Mouse (Mus musculus) kidney, adult 9 months (tissue): ENCODE measurements at regions not wholly inside any gene's neighbourhood (a gene's known extent, or its start where the extent isn't known, plus 50 kb on each side); places are given as distances from the start of the nearest gene placed in this dataset.

Experiments used
- DNase-seq: peaks from one replicate; pipeline ENCODE4 v3.0.0; 2022

DNA sequence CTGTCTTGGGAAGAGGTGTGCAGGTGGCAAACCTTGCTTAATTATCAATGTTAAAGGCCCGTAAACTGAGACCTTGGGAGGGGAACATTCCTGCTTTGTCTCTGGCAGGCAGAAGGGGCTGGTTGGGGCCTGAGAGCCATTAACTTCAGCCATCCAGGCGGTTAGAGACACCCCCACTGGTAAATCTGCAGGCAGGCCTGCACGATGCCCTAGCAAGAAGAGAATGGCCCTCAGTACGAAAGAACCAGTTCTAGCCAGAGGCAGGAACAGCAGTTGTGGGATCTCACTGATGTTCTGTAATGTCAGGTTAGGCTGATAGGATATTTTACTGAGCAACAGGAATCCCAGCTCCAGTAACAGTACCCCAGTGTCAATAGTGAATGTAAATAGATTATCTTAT is 70.5 kb downstream of the Apip start:
- DNase-seq: no peak

DNA sequence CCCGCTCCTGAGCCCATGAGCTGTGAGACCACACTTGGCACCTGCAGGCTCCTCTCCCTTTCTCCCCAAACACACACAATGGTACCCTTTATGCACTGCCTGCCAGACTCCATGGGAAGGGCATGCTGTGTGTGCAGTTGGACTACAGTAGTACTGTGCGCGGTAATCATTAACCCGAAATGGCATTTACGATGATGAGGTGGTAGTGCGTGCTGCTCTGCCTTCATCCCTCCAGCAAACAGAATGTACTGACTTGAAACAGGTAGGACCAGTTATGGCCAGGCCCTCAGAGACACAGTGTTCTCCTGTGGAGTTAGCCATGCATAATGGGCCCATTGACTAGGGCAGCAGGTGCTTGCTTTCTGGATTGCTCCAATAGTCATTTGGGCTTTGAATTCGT is 70.9 kb downstream of the Apip start:
- peak; percentile 90 for DNase-seq

DNA sequence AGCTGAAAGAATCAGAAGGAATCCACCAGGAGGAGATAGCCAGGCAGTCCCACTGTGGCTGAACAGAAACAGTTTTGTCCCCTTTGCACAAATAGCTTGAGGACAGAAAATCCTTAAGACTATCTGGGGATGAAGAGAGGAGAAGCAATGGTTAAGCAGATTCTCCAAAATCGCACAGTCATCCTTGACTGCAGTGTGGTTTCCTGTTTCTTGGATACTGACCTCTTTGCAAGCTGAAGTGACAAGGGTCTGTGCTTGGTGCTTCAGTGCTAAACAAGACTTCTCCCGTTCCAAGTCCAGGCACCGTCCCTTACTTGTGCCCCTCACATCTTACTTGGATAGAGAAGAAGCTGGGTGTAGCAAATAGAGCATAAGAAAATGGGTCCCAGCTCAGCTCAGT is 71.6 kb downstream of the Apip start:
- DNase-seq: no peak

DNA sequence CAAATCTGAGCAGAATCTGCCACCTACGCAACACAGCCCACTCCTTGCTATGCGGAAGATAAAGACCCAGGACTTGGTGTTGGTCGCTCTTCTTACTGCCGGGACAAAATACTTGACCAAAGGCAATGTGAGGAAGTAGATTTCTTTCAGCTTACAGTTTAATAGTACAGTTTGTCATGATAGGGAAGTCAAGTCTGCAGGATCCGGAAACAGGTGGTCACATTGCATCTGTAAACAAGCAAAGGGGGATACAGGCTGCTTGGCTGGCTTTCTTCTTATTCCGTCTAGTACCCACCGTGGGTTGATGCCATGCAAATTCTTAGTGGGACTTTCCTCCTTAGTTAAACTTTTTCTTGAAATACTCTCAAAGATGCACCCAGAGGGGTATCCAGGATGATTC is 72.7 kb downstream of the Apip start:
- DNase-seq: no peak

DNA sequence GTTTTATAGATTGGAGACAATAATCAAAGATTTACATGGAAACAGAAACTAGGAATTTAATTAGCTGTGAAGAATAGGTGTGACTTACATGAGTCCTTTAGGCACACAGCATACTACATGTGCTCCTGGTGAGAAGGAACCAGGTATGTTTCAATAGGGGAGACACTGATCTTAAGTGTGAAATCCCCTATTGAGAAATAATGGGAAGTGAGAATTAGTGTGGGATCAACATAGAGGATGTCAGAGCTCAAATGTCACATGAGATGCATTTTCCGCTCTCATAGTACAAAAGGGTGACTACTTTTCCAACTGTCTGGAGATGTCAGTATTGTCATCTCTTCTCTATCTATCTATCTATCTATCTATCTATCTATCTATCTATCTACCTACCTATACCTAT is 79.8 kb downstream of the Apip start:
- DNase-seq: no peak

DNA sequence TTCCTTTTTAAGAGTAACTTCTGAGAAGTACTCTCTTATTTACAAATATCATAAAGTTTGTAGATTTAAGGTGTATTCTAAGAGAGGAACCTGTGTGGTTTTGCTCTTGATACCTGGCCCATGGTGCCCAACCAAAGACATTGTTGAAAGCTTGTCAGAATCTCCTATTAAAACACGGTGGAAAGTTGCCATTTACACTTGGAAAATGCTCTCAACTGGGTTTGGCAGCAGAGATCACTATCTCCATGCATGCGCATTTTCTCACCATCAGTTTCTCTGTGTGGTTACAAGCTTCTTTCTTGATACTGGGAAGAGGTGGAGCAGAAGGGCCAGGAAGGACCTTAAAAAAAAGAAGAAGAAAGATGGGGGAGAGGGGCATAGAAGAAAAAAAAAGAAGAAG is 94.3 kb downstream of the Apip start:
- DNase-seq: no peak

DNA sequence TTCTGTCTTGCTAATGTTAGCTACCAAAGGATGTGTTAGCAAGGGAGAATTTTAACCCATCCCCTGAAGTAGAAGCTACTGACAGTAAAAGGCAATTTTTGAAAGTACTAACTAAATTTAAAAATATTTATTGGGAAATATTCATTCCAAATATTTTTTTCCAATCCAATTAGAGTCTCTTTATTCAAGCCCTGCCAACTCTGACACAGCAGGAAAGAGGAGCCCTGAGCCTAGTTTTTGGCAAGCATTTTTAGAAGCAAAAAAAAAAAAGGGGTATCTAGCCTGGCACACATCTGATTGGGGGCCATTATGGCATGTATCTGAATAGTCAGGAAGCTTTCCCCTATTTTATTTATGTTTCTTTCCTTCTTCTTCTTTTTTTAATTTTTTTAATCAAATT is 94.8 kb downstream of the Apip start:
- no peak for DNase-seq

DNA sequence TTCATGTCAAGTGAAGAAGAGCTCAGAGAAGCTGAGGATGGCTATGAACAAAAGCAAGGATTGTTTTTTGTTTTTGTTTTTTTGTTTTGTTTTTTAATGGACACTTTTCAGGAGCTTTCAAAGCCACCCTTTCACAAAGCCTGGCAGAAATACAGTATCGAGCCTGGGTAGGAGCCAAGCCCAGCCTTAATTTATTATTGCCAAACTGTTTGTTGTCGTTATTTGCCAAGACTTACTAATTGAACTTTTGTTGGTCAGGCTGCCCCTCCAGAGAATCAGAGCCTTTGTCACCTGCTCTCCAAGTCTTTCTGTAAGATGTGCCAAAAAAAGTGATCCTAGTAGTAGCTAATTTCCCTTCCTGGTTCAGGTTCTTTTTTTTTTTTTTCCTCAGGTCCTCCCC is 103.9 kb downstream of the Apip start:
- DNase-seq: no peak

DNA sequence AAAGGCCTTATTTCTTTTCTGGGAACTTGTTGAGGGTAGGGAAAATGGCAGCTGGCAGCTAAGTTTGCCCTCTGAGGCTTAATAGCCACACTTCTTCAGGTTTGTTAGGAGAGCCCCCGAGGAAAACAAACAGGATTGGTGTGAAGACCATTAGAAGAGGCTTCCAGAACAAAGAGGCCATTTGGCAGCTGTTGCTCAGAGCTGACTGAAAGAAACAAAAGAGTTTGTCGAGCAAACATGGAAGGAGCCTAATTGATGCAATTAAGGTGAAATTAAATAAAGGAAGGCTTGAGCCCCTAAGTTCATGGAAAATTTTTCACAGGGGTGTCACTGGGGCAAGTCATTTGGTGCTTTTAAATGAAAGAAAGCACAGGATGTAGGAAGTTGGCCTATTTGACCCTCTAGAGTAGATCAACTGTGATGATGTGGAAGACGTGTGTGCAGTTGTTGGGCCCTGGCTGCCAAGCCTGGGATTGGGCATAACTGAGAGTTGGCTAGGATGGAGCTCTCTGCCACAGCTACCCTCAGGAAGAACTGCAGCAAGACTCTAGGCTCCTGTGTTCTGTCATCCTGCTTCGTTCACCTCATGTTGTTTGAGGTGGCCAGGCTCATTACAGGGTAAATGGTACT is 106.9 kb downstream of the Apip start:
- DNase-seq: no peak

DNA sequence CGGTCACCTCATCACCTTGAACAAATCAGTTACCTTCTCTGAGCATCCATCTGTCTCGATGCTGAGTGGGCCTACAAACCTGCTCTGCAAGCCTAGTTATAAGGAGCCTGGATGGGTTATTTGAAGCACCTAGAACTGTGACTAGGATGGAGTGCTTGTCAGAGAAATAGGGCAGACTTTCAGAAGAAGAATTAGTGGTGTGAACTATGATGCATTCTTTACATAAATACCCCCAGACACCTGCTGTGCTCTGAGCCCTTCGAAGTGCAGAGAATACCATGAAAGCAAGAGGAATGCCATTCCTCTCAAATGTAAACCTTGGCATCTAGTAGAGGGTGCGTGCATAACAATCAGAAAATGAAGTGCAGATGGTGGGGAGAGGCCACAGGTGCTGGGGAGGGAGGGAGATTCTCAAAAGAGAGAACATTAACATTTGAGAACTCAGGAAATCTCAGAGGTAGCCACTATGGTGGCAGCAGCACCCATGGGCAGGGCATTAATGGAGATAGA is 113.3 kb downstream of the Apip start:
- no peak for DNase-seq

DNA sequence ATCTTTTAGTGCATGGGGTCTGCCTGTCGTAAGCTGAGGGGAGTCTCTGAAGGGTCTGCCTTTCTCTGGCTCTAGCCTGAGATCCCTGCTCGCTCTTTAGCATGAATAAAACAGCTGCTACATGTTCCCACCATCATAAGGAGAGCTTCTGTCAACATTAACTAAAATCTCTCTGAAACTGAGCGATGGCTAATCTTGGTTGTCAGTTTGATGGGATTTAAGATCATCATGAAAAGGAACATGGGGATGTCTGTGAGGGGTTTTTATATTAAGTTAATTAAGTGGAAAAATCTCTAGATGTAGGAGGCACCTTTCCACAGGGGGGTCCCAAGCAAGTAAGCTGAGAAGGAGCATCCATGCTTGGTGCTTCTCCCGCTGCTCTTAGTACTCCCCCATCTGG is 110.5 kb downstream of the Ehf start:
- DNase-seq: no peak

DNA sequence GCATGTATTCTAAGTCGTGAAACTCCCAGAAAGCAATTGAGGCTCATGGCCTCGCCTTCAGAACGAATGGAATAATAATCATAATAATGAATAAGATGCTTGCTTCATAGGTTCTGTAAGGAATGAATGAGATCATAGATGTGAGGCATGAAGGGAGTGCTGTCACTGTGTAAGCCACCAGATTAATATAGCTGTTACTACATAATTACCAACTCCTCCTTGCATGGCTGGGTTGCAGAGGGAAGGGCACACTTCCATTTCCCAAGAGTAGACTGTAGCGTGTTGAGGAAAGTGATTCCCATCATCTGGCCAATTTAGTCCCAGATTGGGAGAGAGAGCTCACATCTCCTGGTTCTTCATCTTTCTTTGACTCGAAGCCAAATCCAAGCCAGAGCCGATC is 102.8 kb downstream of the Ehf start:
- DNase-seq: no peak

DNA sequence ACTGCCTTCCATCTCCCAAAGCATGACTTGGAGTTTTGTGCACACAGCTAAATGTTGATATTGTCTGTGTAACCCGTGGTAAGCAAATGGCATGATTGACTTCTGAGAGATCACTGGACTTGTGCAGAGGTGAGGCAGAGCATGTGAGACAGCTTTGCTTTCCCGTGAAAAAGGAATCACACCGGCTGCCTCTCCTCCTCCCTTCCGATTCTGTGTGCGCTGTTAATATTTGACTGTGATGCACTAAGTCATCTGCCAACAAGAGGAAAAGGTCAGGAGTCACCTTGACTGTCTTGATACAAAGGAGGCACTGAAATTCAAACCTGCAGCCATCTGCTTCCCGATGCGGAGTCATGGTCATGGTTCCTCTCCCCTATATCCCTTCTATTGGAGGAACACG is 98.0 kb downstream of the Ehf start:
- DNase-seq: peak; percentile 76

DNA sequence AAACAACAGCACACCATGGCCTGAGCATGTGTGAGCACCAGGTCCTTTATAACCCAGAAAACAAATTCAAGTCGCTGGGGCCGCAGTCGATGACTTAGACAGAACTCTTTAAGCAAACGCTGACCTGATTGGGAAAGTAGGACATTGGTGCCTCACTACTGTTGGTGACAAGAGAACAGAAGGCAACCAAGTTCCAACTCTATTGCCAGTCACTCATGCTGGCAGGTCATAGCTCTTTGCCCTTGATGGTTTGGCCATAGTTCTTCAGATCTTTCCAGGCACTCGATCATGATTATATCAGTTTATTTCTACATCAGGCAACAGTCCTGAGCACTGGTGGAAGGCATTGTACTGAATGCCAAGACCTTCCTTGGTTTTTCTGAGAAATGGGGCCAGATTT is 94.7 kb downstream of the Ehf start:
- DNase-seq: no peak

DNA sequence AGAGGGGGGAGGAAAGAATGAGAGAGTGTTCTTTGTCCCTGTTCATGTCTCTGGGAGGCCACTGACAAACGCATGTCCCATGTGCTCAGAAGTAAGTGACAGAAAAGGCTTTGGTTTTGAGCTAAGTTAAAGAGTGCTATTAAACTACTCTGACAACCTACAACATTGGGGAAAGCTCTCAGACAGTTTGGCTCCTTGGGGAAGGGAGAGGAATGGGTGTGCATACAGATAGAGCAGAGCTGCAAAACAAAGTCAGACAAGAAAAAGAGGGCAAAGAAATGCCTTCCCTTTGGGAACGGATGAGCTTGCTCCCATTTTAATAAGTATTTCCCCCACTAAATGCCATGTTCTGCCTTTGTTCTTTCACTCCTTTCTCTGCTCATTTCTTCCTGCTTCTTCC is 94.0 kb downstream of the Ehf start:
- DNase-seq: no peak

DNA sequence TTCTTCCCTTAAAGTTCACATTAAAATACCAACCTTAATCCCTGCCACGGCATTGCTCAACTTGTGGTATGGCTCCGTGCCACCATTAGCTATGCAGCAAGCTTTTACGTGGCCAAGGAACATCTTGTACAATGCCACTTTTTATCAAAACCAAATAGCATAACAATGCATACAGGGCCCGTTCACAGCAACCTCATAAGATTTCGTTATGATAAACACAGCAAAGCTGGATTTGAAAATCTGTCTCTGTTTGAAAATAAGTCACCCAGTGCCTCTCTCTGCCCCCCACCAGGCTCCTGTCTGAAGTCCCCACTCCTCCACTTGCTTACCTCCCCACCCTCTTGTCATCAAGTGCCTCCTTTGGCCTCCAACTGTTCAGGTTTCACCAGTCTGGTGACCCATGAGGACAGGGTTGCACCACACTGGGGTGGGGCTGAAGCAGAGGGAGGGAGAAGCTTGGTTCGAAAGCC is 93.5 kb downstream of the Ehf start:
- DNase-seq: no peak

DNA sequence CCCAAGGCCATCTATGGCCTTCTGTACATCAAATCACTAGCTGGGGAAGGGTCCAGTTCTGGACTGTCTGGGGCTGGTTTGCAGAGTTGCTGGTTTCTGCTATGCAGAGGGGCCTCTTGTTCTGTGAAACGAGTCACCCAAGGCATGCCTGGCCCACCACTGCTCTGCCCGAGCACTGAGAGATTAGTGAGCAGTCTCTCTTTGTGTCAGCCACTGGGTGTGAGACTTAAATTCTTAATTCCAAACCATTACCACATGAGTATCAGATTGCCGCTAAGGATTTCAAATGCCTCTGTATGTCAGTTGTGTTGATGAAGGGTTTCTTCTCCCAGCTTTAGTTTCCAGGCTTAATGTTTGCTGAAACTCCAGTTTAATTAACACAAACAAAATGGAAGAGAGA is 91.9 kb downstream of the Ehf start:
- no peak for DNase-seq
